Mouse (Mus musculus): ENCODE measurements around the gene Grap. TPM values are rescaled to one million over a fixed set of nuclear protein-coding genes. Genes with fewer than 3 reads are reported as not detected.
"Not testable (repeated sequence)": the region's sequence is repeated elsewhere in the genome, so short reads cannot be mapped to it uniquely, and the experiment has no call there.

Gene Grap
- polyA plus RNA-seq, 1 experiment from 2014 or later: 10.3 TPM

DNA sequence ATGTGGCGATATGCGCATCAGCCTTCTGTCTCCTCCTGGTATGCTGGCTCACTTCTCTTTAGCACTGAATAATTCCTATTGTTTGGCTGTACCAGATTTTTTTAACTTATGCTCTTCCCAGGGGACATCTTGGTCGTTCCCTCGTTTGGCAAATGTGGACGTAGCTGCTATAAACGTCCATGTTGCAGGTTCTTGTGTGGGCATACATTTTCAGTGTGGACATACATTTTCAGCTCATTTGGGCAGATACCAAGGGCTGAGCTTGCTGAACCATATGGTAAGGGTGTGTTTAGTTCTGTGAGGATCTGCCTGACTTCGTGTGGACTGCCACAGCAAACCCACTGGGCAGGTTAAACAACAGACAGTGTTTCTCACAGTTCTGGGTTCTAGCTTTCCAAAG lies 27.9 kb upstream of the Grap start:
- H3K4me1 ChIP-seq (ENCODE audit: control insufficient read depth in 2 of 2, insufficient read depth in 2 of 2, low read length in 2 of 2): 0 out of 4 replicates have a peak, but pooled peaks cover 0 to 4% of the 10 kb centered on the region in 2 experiments
- 76% methylated on average over 7 of the region's 7 CpGs for WGBS
- H3K9me3 ChIP-seq (ENCODE audit: control insufficient read depth, low read length): no peaks in the 10 kb centered on the region
- H3K4me3 ChIP-seq (ENCODE audit: control insufficient read depth in 1 of 2, insufficient read depth in 1 of 2, low read depth in 1 of 2, low read length in 2 of 2): no peak overlapping the region
- H3K27ac ChIP-seq (replicated peaks in 1 of 2; ENCODE audit: control insufficient read depth in 1 of 2, insufficient read depth in 1 of 2, low read depth in 2 of 2, low read length in 2 of 2): no peak overlapping the region
- no peak overlapping the region for H3K9ac ChIP-seq (ENCODE audit: low read length)
- ATAC-seq (ENCODE audit: insufficient number of reproducible peaks, insufficient read depth, low FRiP score, low read depth): no peak
- H3K27me3 ChIP-seq (ENCODE audit: control insufficient read depth, insufficient read depth, low read length): no peaks in the 10 kb centered on the region
- no peak overlapping the region for H3K4me2 ChIP-seq (ENCODE audit: low read length)
- no peaks in the 10 kb centered on the region for H3K36me3 ChIP-seq (ENCODE audit: control insufficient read depth, insufficient read depth, low read length)

DNA sequence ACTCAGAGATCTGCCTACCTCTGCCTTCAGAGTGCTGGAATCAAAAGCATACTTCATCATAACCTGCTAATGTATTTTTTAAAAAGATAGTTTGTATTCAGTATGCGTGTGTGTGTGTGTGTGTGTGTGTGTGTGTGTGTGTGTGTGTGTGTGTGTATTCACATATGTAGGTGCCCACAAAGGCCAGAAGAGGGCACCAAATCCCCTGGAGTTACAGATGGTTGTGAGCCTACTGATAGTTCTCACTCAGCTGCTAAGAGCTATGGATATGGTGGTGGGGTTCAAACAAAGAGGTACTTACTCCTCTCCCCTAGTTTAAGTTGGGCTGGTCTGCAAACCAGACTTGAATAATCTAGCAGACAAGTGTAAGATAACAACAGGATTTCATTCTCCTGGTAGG lies 26.6 kb upstream of the Grap start:
- Histone ChIP-seq H3K4me2 (ENCODE audit: low read length) (no peak overlapping the region), H3K4me1 (ENCODE audit: control insufficient read depth in 2 of 2, insufficient read depth in 2 of 2, low read length in 2 of 2) (no peaks in the 10 kb centered on the region), H3K4me3 (ENCODE audit: control insufficient read depth in 1 of 2, insufficient read depth in 1 of 2, low read depth in 1 of 2, low read length in 2 of 2) (no peak overlapping the region), H3K9ac (ENCODE audit: low read length) (no peak overlapping the region), H3K27ac (replicated peaks in 1 of 2; ENCODE audit: control insufficient read depth in 1 of 2, insufficient read depth in 1 of 2, low read depth in 2 of 2, low read length in 2 of 2) (no peak overlapping the region), H3K36me3 (ENCODE audit: control insufficient read depth, insufficient read depth, low read length) (no peaks in the 10 kb centered on the region), H3K27me3 (ENCODE audit: control insufficient read depth, insufficient read depth, low read length) (no peaks in the 10 kb centered on the region), H3K9me3 (ENCODE audit: control insufficient read depth, low read length) (no peaks in the 10 kb centered on the region)
- WGBS: 87% methylated on average over 1 of the region's 1 CpGs
- no peak for ATAC-seq (ENCODE audit: insufficient number of reproducible peaks, insufficient read depth, low FRiP score, low read depth)

DNA sequence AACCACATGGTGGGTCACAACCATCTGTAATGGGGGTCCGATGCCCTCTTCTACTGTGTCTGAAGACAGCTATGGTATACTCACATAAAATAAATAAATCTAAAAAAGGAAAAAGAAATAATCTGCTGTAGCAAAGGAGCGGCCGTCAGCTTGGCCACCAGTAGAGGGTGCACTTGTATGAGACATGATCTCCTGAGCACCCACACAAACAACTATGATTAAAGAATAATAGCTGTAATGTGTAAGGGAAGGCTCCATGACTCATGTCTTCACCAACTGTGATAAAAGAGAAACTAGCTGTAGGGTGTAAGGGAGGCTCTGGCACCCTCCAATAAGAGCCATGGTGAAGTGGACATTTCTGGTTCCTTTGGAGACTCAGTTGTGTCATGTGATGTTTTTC lies 23.4 kb upstream of the Grap start:
- Histone ChIP-seq H3K4me1 (ENCODE audit: control insufficient read depth in 2 of 2, insufficient read depth in 2 of 2, low read length in 2 of 2) (no peaks in the 10 kb centered on the region), H3K27ac (replicated peaks in 1 of 2; ENCODE audit: control insufficient read depth in 1 of 2, insufficient read depth in 1 of 2, low read depth in 2 of 2, low read length in 2 of 2) (no peak overlapping the region), H3K9ac (ENCODE audit: low read length) (no peak overlapping the region), H3K4me3 (ENCODE audit: control insufficient read depth in 1 of 2, insufficient read depth in 1 of 2, low read depth in 1 of 2, low read length in 2 of 2) (no peak overlapping the region), H3K27me3 (ENCODE audit: control insufficient read depth, insufficient read depth, low read length) (no peaks in the 10 kb centered on the region), H3K36me3 (ENCODE audit: control insufficient read depth, insufficient read depth, low read length) (no peaks in the 10 kb centered on the region), H3K9me3 (ENCODE audit: control insufficient read depth, low read length) (no peaks in the 10 kb centered on the region), H3K4me2 (ENCODE audit: low read length) (no peak overlapping the region)
- 48% methylated on average over 3 of the region's 3 CpGs for WGBS
- no peak for ATAC-seq (ENCODE audit: insufficient number of reproducible peaks, insufficient read depth, low FRiP score, low read depth)

DNA sequence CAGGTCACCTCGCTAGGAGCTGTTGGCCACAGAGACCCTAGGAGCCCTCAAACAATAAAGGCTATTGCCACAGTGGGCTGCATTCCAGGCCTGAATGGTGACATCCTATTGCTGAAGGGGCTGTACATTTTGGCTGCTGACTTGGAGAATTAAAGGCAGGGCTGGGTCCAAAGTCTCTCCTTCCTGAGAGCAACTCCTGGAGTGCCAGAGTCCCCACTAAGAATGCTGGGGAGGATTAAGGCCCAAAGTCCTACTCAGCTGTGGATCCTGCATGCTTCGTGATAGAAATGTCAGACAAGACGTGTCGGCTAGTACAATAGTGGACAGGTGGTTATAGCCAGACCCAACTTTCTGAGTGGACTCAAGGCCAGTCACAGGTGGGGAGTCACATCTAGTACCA lies 16.8 kb upstream of the Grap start:
- 82% methylated on average over 3 of the region's 4 CpGs for WGBS
- H3K9ac ChIP-seq (ENCODE audit: low read length); H3K9me3 ChIP-seq (ENCODE audit: control insufficient read depth, low read length); H3K4me1 ChIP-seq (ENCODE audit: control insufficient read depth in 2 of 2, insufficient read depth in 2 of 2, low read length in 2 of 2); H3K27me3 ChIP-seq (ENCODE audit: control insufficient read depth, insufficient read depth, low read length); H3K4me3 ChIP-seq (ENCODE audit: control insufficient read depth in 1 of 2, insufficient read depth in 1 of 2, low read depth in 1 of 2, low read length in 2 of 2); H3K4me2 ChIP-seq (ENCODE audit: low read length); ATAC-seq (ENCODE audit: insufficient number of reproducible peaks, insufficient read depth, low FRiP score, low read depth); H3K36me3 ChIP-seq (ENCODE audit: control insufficient read depth, insufficient read depth, low read length); H3K27ac ChIP-seq (replicated peaks in 1 of 2; ENCODE audit: control insufficient read depth in 1 of 2, insufficient read depth in 1 of 2, low read depth in 2 of 2, low read length in 2 of 2): not testable (repeated sequence)

DNA sequence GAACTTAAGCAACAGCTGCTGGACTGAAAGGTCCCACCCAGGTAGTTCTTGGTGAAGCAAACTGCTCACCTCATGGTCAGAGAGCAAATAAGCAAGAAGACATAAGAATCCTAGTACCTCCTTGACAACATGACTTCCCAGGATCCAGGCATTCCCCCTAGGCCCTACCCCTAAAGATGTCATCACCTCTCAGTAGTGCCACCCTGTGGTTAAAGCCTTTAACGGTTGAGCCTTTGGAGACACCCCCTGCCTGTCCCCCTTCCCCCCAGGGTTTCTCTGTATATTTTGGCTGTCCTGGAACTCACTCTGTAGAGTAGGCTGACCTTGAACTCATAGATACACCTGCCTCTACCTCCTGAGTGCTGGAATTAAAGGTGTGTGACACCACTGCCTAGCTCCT lies 15.7 kb upstream of the Grap start:
- WGBS: 52% methylated on average over 1 of the region's 1 CpGs
- no peaks in the 10 kb centered on the region for H3K36me3 ChIP-seq (ENCODE audit: control insufficient read depth, insufficient read depth, low read length)

DNA sequence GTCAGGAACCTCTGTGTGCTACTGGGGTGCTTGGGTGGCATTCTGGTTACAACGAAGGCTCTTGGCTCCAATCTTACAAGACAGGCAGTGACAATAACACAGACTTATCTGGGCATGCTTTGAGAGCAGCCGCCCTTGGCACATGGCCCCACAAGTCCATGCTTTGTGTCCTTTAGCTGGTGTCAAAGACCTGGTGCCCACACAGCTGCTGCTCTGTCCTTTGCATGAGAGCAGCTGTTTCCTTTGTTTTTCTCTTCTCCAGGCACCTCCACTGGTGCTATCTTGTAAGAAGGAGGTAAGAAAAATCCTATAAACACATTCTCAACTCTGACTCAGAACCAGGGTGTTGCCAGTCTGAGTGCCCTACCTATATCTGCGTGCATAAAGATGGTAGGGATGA lies 15.2 kb upstream of the Grap start:
- 83% methylated on average over 3 of the region's 3 CpGs for WGBS
- no peak overlapping the region for H3K4me2 ChIP-seq (ENCODE audit: low read length)
- ATAC-seq (ENCODE audit: insufficient number of reproducible peaks, insufficient read depth, low FRiP score, low read depth): no peak
- H3K9me3 ChIP-seq (ENCODE audit: control insufficient read depth, low read length): no peaks in the 10 kb centered on the region
- H3K27ac ChIP-seq (replicated peaks in 1 of 2; ENCODE audit: control insufficient read depth in 1 of 2, insufficient read depth in 1 of 2, low read depth in 2 of 2, low read length in 2 of 2): no peak overlapping the region
- no peak overlapping the region for H3K9ac ChIP-seq (ENCODE audit: low read length)
- peaks cover 0 to 2% of the 10 kb centered on the region in 2 experiments; a peak in 1 of 4 replicates for H3K4me1 ChIP-seq (ENCODE audit: control insufficient read depth in 2 of 2, insufficient read depth in 2 of 2, low read length in 2 of 2)
- no peaks in the 10 kb centered on the region for H3K36me3 ChIP-seq (ENCODE audit: control insufficient read depth, insufficient read depth, low read length)
- no peaks in the 10 kb centered on the region for H3K27me3 ChIP-seq (ENCODE audit: control insufficient read depth, insufficient read depth, low read length)
- no peak overlapping the region for H3K4me3 ChIP-seq (ENCODE audit: control insufficient read depth in 1 of 2, insufficient read depth in 1 of 2, low read depth in 1 of 2, low read length in 2 of 2)

More for the DNA sequence above, 15.7 kb upstream of the Grap start:
- no peaks in the 10 kb centered on the region for H3K27me3 ChIP-seq (ENCODE audit: control insufficient read depth, insufficient read depth, low read length)
- no peak for ATAC-seq (ENCODE audit: insufficient number of reproducible peaks, insufficient read depth, low FRiP score, low read depth)
- no peak overlapping the region for H3K4me2 ChIP-seq (ENCODE audit: low read length)
- no peak overlapping the region for H3K27ac ChIP-seq (replicated peaks in 1 of 2; ENCODE audit: control insufficient read depth in 1 of 2, insufficient read depth in 1 of 2, low read depth in 2 of 2, low read length in 2 of 2)
- no peak overlapping the region for H3K4me3 ChIP-seq (ENCODE audit: control insufficient read depth in 1 of 2, insufficient read depth in 1 of 2, low read depth in 1 of 2, low read length in 2 of 2)
- H3K4me1 ChIP-seq (ENCODE audit: control insufficient read depth in 2 of 2, insufficient read depth in 2 of 2, low read length in 2 of 2): peaks cover 0 to 2% of the 10 kb centered on the region in 2 experiments; a peak in 1 of 4 replicates
- H3K9ac ChIP-seq (ENCODE audit: low read length): no peak overlapping the region
- no peaks in the 10 kb centered on the region for H3K9me3 ChIP-seq (ENCODE audit: control insufficient read depth, low read length)

DNA sequence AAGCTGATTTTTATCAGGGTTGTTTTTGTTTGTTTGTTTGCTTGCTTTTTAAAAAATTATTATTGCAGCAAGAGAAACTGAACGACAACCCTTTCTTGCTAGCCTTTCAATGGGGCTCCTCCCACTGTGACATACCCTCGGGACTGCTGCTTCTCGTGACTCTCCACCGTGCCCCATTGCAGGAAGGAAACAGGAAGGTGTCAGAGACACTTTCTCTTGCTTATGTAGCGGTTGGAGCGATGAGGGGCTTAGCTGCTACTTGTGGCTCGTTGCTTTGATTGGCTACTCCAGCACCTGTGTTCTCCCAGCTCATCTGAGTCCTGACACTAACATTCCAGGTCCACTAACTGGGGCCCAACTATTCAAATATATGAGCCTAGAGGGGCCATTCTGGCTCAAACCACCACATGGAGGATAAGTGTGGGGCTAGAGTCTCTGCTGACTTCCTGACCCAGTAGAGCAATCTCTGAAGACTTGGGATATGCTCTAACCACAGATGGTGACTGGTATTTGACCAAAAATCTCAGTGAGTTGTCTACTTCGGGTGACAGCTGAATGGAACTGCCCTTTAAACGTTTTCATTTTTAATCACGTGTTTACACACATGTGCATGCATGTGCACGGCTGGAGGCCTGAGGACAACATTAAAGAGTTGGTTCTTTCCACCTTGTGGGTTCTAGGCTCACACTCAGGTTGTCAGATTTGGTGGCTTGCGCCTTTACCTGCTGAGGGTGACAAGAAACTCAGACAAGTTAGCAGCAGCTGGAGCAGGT lies 14.1 kb upstream of the Grap start:
- Histone ChIP-seq H3K27ac (replicated peaks in 1 of 2; ENCODE audit: control insufficient read depth in 1 of 2, insufficient read depth in 1 of 2, low read depth in 2 of 2, low read length in 2 of 2) (no peak overlapping the region), H3K4me2 (ENCODE audit: low read length) (no peak overlapping the region), H3K36me3 (ENCODE audit: control insufficient read depth, insufficient read depth, low read length) (no peaks in the 10 kb centered on the region), H3K4me1 (ENCODE audit: control insufficient read depth in 2 of 2, insufficient read depth in 2 of 2, low read length in 2 of 2) (peaks cover 0 to 2% of the 10 kb centered on the region in 2 experiments; a peak in 2 of 4 replicates), H3K27me3 (ENCODE audit: control insufficient read depth, insufficient read depth, low read length) (no peaks in the 10 kb centered on the region), H3K4me3 (ENCODE audit: control insufficient read depth in 1 of 2, insufficient read depth in 1 of 2, low read depth in 1 of 2, low read length in 2 of 2) (no peak overlapping the region), H3K9me3 (ENCODE audit: control insufficient read depth, low read length) (no peaks in the 10 kb centered on the region), H3K9ac (ENCODE audit: low read length) (no peak overlapping the region)
- ATAC-seq (ENCODE audit: insufficient number of reproducible peaks, insufficient read depth, low FRiP score, low read depth): no peak
- 63% methylated on average over 12 of the region's 12 CpGs for WGBS
